Mouse (Mus musculus): ENCODE results near the gene Atg5.
"Not testable (repeated sequence)": the region's sequence is repeated elsewhere in the genome, so short reads cannot be mapped to it uniquely, and the experiment has no call there.

The Atg5 gene

DNA sequence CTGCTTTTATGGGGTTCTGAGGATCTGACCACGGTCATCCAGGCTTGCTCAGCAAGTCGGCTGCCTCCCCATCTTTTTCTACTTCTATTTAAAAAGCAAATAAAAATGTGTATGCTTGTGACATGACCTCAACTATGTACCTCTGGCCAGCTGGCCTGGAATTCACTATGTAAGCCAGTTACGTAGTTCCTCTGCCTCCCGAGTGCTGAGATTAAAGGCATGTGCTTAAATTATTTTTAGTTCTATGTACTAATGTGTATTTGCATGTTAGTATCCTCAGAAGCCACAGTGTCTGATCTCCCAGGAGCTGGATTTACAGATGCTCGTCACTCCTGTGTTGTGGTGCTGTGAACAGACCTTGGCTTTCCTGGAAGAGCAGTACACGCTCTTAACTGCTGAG is 41.1 kb downstream of the Atg5 start:
- no peak for DNase-seq (ENCODE audit: low read depth, low spot score)

DNA sequence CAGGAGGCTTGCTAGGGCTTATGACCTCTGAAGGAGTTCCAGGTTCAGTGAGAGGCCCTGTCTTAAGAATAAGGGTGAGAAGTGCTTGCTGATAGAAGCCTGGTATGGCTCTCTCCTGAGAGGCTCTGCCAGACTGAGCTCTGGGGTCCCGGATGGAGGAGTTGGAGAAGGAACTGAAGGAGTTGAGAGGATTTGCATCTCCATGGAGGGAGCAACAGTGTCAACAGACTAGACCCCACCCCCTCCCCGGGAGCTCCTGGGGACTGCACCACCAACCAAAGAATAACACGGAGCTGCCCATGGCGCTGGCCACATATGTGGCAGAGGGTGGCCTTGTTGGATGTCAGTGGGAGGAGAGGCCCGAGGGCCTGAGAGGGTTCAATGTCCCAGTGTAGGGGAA is 47.1 kb downstream of the Atg5 start:
- no peak for DNase-seq (ENCODE audit: low read depth, low spot score)

DNA sequence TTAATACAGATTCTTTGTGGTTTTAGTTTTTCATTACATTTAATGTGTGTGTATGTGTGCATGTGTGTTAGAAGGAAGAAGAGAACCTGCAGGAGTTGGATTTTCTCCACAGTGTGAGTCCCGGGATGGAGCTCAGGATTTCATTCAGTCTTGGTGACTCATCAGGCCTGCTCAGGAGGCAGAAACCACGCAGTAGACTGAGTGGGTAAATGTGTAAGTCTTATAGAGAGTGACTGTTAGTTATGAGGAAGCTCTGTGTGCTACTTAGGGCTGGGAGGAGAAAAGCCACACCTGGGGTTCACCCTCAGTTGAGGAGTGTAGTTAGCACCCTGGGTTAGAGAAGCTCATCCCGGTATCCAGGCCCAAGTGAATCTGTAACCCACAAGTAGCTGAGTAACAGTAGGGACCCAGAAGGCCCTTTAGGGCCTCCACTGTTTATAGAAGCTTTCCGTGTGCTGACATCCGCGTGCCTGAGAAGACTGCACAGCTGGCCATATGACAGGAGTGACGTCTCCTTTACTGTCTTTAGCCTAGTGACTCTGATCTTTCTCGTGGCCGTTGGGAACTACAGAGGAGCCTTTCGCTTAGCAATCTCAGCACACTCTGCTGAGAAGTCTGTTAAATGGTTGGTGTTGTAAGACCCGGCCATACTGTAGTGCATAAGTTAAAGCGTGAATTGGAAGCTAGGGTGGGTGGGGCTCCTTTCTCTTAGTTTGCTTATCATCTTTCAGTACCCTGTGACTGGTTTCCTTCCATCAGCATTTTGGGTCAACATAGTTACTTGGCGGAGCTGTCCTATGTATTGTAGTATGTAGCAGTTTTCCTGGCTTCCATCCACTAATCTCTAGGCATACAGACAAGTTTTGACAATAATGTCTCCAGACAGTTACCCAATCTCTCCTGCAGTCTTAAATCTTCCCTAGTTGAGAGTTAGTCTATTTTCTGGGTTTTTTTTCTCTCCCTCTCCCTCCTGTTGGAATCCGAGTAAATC is 48.4 kb downstream of the Atg5 start:
- no peak for DNase-seq (ENCODE audit: low read depth, low spot score)

DNA sequence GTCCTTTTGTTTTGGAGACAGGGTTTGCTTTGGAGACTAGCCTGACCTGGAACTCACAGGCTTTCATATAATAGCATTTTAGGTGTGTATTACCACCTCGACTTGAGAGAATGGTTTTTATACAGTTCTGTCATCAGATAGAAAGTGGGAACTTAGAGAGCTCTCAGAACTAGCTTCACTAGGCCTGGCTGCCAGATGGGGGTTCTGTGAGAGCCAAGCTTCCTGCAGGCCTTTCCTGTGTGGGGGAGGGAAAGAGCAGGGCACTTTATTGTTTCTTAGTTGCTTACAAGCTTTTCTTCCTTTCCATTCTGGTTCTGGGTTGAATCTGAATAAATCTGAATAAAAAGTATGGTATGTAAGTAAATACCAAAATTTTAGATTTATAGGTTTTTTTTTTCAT is 54.0 kb downstream of the Atg5 start:
- no peak for DNase-seq (ENCODE audit: low read depth, low spot score)

DNA sequence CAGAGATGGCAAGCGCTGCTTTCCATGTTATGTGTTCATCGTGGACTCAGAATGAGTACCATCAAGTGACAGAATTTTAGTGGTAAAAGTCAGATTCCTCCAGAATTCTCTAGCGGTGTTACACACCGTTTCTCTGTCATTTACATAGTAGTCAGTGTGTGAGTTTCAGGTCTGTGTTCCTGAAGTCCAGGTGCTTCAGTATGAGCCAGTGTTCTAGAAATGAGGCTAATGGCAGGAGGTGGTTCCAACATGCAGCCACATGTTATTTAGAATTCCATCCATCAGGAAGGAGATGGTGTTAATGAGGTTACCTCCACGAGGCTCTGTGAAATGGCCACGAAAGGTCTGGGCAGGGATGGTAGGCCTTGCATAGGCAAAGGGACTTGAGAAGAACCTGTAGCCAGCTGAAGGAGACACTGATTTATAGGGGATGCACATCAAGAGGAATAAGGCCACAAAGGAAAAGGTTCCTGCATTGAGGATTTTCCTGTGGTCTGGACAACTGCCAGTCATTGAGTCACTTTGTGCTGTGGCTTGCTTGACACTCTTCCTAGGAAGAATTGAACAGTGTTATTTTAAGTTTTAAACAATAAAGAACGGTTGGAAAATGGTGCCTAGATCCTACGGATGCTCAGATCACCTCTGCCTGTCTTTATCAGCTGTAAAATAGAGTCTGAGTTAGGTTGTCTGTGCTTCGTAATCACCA is 55.1 kb downstream of the Atg5 start:
- no peak for DNase-seq (ENCODE audit: low read depth, low spot score)

DNA sequence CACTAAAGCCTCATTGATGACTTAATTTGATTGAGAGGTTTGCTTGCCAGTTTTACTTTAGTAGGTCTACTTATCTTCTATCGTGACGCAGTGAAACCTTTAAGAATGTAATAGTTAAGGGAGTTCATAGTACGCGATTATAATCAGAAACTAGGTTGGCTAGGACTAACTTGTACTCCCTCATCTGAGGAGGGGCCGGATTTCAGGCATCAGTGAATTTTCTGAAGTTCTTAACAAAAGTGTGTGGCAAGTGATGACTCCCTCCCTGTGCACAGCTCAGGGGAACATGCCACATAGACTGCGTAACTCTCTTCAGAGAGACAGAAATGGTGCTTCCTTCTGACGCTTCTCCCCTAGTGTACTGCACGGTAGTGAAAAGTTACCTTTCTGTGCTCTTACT is 55.7 kb downstream of the Atg5 start:
- no peak for DNase-seq (ENCODE audit: low read depth, low spot score)

DNA sequence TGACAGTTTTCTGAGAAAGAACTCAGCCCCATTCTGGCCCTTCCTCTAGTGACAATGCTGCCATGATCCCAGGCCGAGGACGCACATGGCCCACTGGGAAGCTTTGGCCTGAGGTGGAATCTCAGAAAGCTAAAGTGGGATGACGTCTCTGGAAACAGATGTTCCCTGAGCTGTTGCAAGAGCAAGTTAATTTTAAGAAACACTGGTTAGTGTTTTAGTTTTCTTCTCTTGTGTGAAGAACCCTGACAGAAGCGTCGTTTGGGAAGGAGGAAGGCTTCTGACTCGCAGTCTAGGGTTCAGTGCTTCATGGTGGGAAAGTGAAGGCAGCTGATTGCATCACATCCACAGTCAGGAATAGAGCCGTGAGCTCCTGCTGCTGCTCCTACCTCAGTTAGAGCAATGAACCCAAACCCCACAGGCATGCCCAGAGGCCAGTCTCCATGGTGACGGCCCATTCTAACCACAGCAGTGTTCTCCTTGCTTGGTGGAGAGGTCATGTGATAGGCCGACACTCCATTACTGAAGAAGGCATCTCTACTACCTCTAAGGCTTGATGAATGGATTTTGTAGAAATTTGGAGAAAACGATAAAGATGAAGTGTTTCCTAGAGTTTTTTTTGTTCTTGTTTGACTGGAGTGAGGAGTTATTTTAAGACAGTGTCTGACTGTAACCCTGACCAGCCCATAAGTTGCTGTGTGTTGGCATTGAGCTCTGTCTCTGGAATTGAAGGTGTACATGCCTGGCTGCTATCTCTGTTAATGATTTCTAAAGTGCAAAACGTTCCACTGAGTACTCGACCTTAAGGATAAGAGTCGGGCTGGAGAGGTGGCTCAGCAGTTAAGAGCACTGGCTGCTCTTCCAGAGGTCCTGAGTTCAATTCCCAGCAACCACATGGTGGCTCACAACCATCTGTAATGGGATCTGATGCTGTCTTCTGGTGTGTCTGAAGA is 57.7 kb downstream of the Atg5 start:
- DNase-seq (ENCODE audit: low read depth, low spot score): no peak

DNA sequence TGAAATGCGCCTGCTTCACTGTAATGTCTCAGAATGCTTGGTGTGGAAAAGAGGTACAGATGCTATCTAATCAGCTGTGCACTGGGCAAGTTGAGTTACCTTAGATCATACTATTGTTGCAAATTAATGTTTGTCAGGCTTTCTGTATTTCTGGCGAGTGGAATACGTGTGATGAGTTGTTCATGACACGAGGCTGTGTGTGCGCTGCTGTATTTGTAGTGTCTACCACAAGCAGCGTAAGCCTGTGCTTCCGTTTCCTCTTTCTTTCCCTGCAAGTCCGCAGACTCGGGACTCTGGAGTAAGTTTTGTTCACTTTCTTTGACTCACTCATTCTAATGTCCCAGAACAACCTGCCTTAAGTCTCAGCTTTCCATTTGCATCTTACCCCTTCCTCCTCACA is 58.9 kb downstream of the Atg5 start:
- DNase-seq (ENCODE audit: low read depth, low spot score): no peak

DNA sequence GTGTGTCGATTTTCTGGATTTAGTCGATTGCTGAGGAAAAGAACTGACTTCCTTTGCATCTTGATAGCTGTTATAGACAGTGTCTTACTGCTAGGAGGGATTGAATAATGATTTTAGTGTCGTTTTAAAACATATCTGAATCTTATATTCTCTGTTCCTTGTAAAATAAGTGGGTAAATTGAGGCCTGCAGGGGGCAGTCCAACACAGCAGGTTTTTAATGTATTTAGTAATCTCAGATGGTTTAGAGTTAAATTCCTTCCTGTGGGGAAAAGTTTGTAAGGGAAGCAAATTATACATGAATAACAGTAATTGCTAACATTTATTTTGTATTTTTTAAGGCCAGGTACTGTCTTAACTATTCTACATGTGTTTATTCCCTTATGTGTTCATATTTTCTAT is 60.2 kb downstream of the Atg5 start:
- DNase-seq (ENCODE audit: low read depth, low spot score): peak; percentile 24

DNA sequence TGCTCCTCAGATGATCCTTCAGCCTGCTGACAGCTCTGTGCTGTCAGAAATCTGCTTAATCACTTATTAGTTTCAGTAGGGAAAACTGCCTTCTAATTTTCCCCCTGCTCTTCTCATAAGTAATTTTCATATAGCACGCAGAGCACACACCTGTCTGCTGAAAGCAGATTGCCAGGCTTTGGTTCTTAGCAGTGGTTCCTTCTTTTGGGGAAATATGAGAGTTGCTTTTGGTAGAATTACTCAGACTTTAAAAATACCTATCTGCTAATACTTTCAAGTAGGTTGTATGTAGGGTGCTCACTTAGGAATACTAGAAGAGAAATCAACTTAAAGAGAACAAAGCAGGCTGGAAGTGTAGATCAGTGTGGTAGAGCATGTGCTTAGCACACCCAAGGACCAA is 62.6 kb downstream of the Atg5 start:
- no peak for DNase-seq (ENCODE audit: low read depth, low spot score)

DNA sequence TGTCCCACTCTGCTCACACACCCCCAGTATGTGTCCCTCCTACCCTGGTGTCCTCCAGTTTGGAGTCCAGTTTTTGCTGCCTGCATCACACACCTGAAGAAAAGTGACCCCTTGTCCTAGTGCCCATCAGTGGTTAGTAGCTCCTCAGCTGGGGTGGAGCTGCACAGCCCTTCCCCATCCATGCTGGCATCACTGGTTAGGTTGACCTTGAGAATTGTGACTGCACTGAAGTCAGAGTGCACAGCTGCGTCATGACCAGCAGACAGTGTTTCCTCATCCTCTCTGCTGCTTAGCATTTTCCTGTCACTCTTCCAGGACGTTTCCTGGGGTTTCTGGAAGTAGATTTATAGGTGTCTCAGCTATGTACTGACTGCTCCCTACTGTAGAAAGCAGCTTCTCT is 63.3 kb downstream of the Atg5 start:
- no peak for DNase-seq (ENCODE audit: low read depth, low spot score)

DNA sequence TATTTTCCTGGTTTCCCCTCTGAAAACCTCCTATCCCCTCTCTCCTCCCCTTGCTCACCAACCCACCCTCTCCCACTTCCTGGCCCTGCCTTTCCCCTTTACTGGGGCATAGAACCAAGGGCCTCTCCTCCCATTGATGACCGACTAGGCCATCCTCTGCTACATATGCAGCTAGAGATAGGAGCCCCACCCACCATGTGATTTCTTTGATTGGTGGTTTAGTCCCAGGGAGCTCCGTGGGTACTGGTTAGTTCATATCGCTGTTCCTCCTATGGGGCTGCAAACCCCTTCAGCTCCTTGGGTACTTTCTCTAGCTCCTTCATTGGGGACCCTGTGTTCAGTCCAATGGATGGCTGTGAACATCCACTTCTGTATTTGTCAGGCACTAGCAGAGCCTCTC is 64.5 kb downstream of the Atg5 start:
- DNase-seq (ENCODE audit: low read depth, low spot score): not testable (repeated sequence)

DNA sequence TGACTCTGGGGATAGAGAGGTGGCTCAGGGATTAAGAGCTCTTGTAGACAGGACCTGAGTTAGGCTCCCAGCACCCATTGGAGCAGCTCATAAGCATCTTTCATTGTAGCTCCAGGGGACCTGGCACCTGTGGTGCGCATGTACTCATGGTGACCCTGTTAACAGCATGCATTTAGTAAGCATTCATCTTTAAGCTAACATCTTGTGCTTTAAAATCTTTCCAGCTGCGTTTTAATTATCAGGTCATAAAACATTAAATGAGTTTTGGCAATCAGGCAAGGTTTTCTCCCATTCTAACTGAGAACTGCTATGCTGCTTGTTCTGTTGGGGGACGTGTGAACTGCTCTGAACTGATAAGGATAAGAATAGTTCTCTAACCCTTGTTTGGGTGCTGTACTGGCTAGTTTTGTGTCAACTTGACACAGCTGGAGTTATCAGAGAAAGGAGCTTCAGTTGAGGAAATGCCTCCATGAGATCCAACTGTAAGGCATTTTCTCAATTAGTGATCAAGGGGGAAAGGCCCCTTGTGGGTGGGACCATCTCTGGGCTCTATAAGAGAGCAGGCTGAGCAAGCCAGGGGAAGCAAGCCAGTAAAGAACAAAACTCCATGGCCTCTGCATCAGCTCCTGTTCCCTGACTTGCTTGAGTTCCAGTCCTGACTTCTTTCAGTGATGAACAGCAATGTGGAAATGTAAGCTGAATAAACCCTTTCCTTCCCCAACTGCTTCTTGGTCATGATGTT is 68.7 kb downstream of the Atg5 start:
- not testable (repeated sequence) for DNase-seq (ENCODE audit: low read depth, low spot score)

DNA sequence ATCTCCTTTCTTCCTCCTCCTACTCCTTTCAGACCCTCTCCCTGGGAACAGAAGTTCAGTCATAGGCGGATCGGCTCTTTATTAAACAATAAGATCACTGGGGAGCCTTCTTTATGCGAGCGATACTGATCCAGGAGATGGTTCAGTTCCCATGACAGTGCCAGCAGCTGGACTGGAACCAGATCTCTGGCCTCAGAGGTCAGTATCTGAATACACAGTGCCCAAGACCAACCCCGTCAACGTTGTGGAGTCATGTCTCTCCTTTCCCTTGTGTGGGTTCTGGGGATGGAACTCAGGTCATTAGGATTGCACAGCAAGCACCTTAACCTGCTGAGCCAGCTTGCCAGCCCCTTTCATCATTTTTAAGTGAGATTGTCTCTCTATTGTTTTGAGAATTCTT is 70.4 kb downstream of the Atg5 start:
- no peak for DNase-seq (ENCODE audit: low read depth, low spot score)

DNA sequence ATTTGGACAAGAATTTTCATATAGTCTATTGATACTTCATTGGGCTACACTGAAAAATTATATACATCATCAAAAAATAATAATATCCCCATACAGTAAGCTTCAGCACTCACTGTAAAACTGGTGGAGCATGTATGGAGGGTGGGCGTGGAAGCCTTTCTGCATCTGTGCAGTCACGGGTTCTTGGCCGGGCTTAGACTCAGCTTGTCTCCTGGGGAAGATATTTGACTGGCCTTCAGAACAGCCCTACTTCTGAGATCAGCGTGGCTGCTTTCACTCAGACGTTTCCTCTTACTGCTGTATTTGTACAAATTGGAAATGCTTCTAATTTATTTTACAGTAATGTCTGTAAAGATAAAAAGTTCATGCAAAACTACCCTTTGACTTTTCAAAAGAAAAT is 71.2 kb downstream of the Atg5 start:
- no peak for DNase-seq (ENCODE audit: low read depth, low spot score)

DNA sequence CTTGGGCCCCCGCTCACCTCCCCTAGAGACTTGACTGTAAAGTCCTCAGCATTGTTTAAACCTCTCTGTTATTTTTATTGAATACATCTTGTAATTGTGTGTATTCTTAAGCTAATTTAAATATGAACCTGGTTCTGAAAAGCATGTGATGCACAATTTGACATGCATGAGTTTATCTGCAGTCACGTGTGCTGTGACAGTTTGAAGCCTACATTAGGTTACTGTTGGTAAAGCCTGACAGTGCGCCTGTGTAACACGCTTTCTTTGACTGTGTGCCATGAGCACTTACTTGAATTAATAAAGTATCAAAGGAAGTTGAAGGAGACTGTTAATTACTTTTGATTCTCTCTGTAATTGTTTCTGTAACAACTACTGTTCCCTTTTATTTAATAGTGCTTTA is 72.8 kb downstream of the Atg5 start:
- no peak for DNase-seq (ENCODE audit: low read depth, low spot score)

DNA sequence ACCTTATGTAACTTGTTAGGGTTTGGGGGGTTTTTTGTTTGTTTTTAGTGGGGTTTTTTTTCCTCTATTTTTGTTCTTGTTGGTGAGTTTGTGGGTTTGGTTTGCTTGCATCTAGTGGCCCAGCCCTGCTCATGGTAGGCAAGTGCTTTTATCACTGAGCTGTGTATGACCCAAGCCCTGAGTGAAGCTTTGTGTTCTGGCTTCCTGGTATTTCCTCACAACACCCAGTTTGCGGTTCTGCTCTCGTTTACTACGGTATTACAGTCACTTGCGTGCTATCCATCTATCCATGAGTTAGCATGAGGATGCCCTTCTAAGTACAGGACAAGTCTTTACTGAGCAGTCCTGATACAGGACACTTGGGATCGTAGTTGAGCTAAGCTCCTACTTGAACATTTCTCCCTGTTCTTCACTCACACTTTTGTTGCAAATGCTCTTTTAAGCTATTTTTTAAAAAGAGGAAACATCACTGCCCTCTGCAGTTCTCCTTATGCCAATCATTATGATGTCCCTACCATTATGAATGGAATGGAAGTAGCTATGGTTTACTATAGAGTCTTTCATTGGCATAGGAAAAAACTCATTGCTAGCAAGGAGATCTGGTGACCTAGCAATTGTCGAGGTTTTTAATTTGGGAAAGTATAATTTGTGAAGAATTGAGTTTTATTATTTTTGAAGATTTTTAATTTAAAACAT is 73.8 kb downstream of the Atg5 start:
- DNase-seq (ENCODE audit: low read depth, low spot score): no peak

DNA sequence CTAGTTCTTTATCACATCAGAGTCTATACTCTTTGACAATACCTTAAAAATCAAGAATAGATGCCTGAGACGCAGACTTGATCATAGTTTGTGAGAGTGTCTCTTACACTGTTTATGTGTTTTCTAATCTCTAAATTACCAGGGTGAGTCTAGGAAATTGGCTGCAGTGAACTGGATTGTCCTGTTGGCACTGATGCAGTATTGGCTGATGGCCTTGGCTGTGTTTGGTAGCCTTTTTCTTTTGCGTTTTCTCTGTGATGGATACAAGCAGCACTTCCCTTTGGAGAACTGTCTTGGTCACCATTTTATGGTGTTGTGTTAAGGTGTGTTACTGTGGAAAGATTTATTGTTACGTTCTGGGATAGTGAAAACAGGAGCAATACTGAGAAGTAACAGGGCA is 75.2 kb downstream of the Atg5 start:
- DNase-seq (ENCODE audit: low read depth, low spot score): no peak

DNA sequence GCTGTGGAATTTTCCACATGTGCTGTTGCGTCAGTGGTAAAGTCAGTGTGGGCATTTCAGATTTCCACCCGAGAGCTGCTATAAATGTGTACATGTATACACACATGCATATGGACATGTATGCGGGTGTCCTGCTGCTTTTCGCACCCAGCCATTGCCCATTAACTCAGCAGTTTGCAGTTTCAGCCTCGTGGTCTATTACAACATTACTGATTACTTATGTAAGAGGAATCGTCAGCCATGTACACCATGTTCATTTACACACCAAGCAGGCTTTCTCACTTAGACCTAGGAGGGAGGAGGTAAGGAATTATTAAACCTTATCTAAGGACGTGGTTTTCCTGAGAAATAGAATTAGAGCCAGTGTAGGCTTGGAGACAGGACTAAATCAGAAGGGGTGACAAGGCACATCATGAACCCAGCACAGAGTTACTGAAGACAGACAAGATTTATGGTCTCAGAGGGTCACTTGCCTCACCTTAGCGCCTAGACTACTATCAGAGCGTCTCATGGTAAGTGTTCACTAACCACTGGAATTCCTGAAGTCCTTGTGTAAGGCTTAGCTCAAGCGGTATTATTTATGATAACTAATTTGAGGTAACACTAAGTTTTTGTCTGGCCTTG is 79.5 kb downstream of the Atg5 start:
- DNase-seq (ENCODE audit: low read depth, low spot score): no peak

Measured in retina, postnatal 7 days (tissue).